Mouse (Mus musculus) limb, embryonic 10.5 days (tissue): ENCODE measurements at regions not wholly inside any gene's neighbourhood (a gene's known extent, or its start where the extent isn't known, plus 50 kb on each side); places are given as distances from the start of the nearest gene placed in this dataset.

Experiments
- DNase-seq: peaks from one replicate; pipeline ENCODE4 v3.0.0-alpha.2; 2017; ENCODE audit warnings: low spot score
- H3K27ac ChIP-seq: fragments of 300-500 bp; sonication (generic); 2 replicates; pipeline ENCODE4 v1.5.1; 2016; ENCODE audit warnings: mild to moderate bottlenecking
- H3K27me3 ChIP-seq: fragments of 300-500 bp; sonication (generic); 2 replicates; pipeline ENCODE4 v1.6.1; 2016; ENCODE audit warnings: low read depth, mild to moderate bottlenecking; ENCODE audit not compliant: poor library complexity, severe bottlenecking
- H3K36me3 ChIP-seq: fragments of 300-500 bp; sonication (generic); 2 replicates; pipeline ENCODE4 v1.6.1; 2016; ENCODE audit warnings: mild to moderate bottlenecking, moderate library complexity
- H3K4me1 ChIP-seq: fragments of 300-500 bp; sonication (generic); 2 replicates; pipeline ENCODE4 v1.6.1; 2016
- H3K4me3 ChIP-seq: fragments of 300-500 bp; sonication (generic); 2 replicates; pipeline ENCODE4 v1.5.1; 2016; ENCODE audit warnings: mild to moderate bottlenecking, moderate library complexity
- H3K9me3 ChIP-seq: fragments of 300-500 bp; sonication (generic); replicated peaks from 2 replicates; pipeline ENCODE4 v1.6.1; 2016; ENCODE audit warnings: mild to moderate bottlenecking
- WGBS: fragments of 180-500 bp; shearing (Covaris S2); methylation state at CpG from one replicate; pipeline ENCODE4 v1.1.7; 2016; 5-methylcytosine and 5-hydroxymethylcytosine counted together

DNA sequence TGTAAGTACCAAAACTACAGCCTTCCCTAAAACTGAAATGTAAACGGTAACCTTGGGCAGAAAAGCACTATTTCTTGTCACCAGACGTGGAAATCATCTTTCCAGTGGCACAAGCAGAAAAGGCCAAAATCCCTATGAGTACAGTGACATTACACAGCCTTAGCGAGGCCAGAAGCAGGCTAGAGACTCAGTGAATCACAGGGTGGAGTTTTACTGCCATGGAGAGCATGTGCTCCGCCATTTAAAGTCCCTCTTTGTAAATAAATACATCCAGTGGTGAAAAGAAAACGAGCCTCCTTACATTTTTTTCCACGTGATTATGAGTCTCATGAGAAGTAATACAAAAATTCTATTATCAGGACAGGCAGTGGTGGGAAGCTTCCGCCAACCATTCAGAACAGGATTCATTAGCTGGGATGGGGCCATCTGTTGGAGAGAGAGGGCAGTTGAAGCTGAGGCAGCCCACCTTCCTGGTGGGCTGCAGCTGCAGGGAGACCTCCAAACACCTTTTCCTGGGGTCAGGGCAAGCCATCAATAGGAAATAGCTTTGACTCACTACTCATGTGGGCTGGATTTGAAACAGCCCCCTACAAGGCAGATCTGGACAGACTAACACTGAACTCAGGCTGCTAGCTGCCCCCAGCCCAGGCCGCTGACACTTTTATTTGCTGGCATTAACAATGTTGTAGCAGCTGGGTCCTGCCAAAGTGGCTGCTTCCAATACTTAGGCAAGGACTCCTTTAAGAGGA is 146.5 kb upstream of the Hnrnpa3 start:
- DNase-seq: peak; percentile 84
- no peaks in the 10 kb centered on the region for H3K27me3 ChIP-seq
- peaks cover 75% of the 10 kb centered on the region for H3K4me1 ChIP-seq
- H3K4me3 ChIP-seq: no peak overlapping the region
- 0 out of 2 replicates have a peak, but pooled peaks cover 1% of the 10 kb centered on the region for H3K9me3 ChIP-seq
- H3K36me3 ChIP-seq: peaks cover 7% of the 10 kb centered on the region; the same call in 1 of the 2 replicates
- WGBS: 50% methylated on average over 8 of the region's 8 CpGs
- peak overlapping the region; percentile 81 for H3K27ac ChIP-seq

DNA sequence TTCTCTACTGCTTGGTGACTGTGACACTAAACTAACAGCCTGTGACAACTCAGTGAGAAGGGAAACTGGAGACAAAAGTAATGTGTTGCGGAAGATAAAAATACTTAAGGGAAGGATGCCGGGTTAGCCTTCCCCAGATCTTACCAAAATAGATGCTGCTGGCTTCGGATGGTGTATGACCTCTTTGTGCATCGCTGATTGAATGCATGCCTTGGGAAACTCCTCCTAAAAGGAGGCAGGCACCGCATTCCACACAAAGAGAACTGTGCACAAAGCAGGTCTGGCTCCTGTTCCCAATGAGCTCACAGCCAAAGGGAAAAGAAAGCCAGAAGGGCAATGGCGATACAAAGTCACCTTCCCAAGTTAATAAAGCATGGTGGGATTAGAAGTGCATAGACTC is 144.9 kb upstream of the Hnrnpa3 start:
- 56% methylated on average over 6 of the region's 6 CpGs for WGBS
- peak; percentile 51 for DNase-seq
- H3K27me3 ChIP-seq: no peaks in the 10 kb centered on the region
- H3K27ac ChIP-seq: peak overlapping the region; percentile 81
- peaks cover 78% of the 10 kb centered on the region for H3K4me1 ChIP-seq
- H3K36me3 ChIP-seq: no peaks in the 10 kb centered on the region
- H3K4me3 ChIP-seq: no peak overlapping the region
- H3K9me3 ChIP-seq: no peaks in the 10 kb centered on the region

DNA sequence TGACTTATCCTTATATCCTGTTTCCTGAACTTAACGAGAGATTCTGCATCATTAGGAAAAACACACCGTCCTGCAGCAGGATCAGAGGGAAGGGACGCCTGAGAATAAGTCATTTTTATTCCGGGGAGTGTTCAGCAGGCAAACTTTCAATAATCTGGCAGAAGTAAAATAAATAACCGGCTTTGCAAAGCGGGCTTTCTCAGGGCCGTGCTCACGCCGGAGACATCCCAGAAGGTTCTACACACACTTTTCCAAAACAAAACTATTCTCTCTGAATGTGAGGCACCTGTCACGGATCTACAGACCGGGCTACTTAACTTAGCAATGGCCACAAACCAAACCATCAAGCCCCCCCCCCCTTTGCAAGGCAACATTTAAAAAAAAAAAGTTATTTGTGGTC is 142.8 kb upstream of the Hnrnpa3 start:
- no peaks in the 10 kb centered on the region for H3K9me3 ChIP-seq
- H3K4me3 ChIP-seq: no peak overlapping the region
- H3K36me3 ChIP-seq: no peaks in the 10 kb centered on the region
- H3K27ac ChIP-seq: peak overlapping the region; percentile 80
- 36% methylated on average over 11 of the region's 11 CpGs for WGBS
- DNase-seq: peak; percentile 55
- no peaks in the 10 kb centered on the region for H3K27me3 ChIP-seq
- peaks cover 63% of the 10 kb centered on the region for H3K4me1 ChIP-seq

DNA sequence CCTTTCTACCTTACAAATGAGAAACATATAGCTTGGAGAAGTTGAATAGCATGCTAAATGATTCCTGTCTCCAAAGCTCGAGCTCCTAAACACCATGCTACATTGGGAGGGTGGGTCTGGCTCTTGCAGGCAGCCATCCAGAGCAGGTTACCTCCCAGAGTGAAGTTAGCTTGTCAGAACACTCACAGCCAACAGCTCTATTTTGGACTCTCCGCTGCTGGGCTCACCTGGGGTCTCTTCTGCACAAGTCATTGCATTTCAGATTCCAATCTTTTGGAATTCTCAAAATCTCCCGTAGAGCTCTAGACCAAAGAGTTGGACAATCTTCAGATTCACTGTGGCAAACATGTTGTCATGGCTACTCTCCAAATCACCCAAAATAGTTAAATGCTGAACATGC is 142.0 kb upstream of the Hnrnpa3 start:
- Histone ChIP-seq H3K27ac (peak overlapping the region; percentile 80), H3K4me3 (no peak overlapping the region), H3K36me3 (no peaks in the 10 kb centered on the region), H3K4me1 (peaks cover 58% of the 10 kb centered on the region), H3K9me3 (no peaks in the 10 kb centered on the region), H3K27me3 (no peaks in the 10 kb centered on the region)
- DNase-seq: no peak
- WGBS: 83% methylated on average over 3 of the region's 3 CpGs

DNA sequence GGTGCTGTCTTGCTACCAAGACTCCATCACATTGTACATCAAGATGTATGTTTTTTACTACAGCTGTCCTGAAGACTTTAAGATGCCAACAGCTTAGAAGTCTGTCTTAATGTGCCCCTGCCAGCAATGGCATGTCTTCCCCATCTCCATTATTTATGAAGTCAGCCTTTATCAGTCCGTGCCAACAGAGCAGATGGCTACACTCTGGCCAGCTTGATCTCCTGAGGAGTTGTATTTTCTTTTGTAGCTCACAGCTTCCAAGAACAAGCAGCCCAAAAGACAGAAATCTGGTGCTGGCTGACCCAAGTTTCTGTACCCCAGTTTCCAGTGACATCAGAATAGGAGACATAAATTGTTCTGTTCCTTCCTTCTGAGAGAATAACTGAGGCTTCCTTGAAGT is 140.5 kb upstream of the Hnrnpa3 start:
- Histone ChIP-seq H3K27me3 (no peaks in the 10 kb centered on the region), H3K4me1 (peaks cover 43% of the 10 kb centered on the region), H3K27ac (peak overlapping the region; percentile 80), H3K9me3 (no peaks in the 10 kb centered on the region), H3K36me3 (no peaks in the 10 kb centered on the region), H3K4me3 (no peak overlapping the region)
- DNase-seq: no peak
- WGBS: 89% methylated on average over 1 of the region's 1 CpGs

DNA sequence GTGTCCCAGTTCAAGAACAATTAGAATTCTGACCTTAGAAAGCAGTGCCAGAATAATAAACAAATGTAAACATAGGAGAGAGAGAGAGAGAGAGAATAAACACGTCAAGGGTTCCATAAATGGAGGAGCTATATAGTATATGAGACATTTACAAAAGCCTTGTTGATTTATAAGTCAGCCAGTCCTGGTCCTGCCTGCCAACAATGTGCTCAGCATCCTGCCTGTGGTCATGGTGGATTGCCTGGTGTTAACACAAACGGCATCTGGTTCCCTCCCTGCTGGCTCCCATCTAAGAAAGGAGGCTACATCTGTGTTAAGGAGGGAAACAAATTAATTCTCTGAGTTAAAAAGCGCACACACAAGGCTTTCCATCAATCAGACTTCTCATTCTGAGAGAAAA is 133.5 kb upstream of the Hnrnpa3 start:
- 49% methylated on average over 3 of the region's 3 CpGs for WGBS
- no peak overlapping the region for H3K27ac ChIP-seq
- no peak overlapping the region for H3K4me3 ChIP-seq
- peaks cover 8% of the 10 kb centered on the region for H3K4me1 ChIP-seq
- H3K9me3 ChIP-seq: no peaks in the 10 kb centered on the region
- no peak for DNase-seq
- no peaks in the 10 kb centered on the region for H3K27me3 ChIP-seq
- H3K36me3 ChIP-seq: no peaks in the 10 kb centered on the region

DNA sequence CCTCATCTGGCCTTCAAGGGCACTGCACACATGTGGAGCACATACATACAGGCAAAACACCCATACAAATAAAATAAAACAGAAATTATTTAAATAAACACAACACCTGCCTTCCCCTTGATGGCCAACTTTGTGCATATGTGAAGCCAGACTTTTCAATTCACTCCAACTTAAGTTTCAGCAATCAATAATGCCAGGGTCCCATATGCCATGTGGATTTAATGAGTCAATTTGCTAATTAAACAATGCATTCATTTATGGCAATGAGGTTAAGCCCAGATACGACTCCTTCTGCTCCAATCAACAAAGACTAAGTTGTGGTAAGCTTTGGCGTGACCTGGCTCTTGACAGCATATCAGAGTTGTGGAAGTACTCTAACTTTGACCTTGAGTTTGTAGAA is 130.4 kb upstream of the Hnrnpa3 start:
- Histone ChIP-seq H3K4me3 (no peak overlapping the region), H3K27me3 (no peaks in the 10 kb centered on the region), H3K9me3 (no peaks in the 10 kb centered on the region), H3K4me1 (peaks cover 11% of the 10 kb centered on the region), H3K36me3 (no peaks in the 10 kb centered on the region), H3K27ac (no peak overlapping the region)
- WGBS: 88% methylated on average over 2 of the region's 2 CpGs
- DNase-seq: no peak

DNA sequence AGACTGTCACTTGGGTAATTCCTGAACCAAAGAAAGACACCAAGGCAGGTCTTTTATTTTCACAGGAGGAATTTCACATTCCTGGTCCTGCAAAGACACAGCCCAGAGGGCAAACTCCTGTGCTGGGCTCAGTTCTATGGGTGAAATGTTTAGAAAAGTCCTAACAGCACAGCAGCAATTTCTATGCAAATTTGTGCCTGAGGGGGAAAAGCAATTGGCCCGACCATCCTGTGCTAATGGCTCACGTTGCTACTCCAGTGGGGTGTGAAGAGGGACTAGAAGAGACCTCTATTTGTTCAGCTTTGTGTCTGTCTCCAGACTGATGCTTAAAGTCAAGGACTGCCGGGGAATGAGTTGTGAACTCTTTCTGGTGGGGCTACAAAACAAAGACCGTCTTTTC is 120.9 kb upstream of the Hnrnpa3 start:
- Histone ChIP-seq H3K27me3 (no peaks in the 10 kb centered on the region), H3K9me3 (no peaks in the 10 kb centered on the region), H3K36me3 (no peaks in the 10 kb centered on the region), H3K4me1 (peaks cover 31% of the 10 kb centered on the region), H3K4me3 (no peak overlapping the region), H3K27ac (0 out of 2 replicates have a peak overlapping the region, but pooled peaks have one; percentile 36)
- WGBS: 30% methylated on average over 4 of the region's 4 CpGs
- no peak for DNase-seq

DNA sequence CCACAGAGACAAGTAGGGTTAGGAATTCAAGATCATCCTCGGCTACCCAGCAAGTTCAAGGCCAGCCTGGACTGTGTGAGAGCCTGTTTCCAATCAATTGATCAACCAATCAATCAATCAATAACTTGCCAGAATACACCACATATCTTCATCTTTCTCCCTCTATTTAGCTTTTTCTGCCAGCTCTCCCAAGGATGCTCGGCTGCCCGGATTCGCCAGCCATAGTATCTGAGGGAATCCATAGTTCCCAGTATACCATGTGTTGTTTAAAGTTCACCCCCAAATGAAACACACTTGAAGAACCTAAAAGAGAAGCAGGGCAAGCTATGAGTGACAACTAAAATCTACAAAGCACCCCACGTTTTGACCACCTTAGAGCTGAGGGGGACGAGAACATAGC is 119.3 kb upstream of the Hnrnpa3 start:
- no peaks in the 10 kb centered on the region for H3K36me3 ChIP-seq
- H3K4me3 ChIP-seq: no peak overlapping the region
- no peaks in the 10 kb centered on the region for H3K27me3 ChIP-seq
- WGBS: 93% methylated on average over 6 of the region's 6 CpGs
- H3K27ac ChIP-seq: no peak overlapping the region
- DNase-seq: no peak
- H3K4me1 ChIP-seq: peaks cover 23% of the 10 kb centered on the region
- no peaks in the 10 kb centered on the region for H3K9me3 ChIP-seq

DNA sequence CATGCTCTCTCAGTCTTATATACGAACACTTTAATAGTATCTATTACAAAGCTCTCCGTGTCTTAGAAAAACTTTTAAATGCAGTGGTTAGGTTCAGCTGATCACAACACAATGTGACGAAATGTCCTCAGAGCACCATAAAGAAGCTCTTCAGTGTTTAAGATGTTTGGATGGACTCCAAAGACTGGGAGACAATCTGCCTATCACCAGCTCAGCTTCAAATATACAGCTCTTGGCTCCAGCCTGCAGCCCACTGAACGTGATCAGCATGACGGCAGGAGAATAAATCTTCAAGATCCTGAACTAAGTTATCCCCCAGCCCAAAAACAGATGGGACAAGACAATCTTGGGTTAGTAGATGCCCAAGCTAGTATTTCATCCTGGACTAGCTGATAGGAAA is 116.7 kb upstream of the Hnrnpa3 start:
- DNase-seq: no peak
- Histone ChIP-seq H3K36me3 (no peaks in the 10 kb centered on the region), H3K4me1 (peaks cover 7% of the 10 kb centered on the region), H3K27ac (no peak overlapping the region), H3K27me3 (no peaks in the 10 kb centered on the region), H3K9me3 (no peaks in the 10 kb centered on the region), H3K4me3 (no peak overlapping the region)
- WGBS: 85% methylated on average over 5 of the region's 5 CpGs

DNA sequence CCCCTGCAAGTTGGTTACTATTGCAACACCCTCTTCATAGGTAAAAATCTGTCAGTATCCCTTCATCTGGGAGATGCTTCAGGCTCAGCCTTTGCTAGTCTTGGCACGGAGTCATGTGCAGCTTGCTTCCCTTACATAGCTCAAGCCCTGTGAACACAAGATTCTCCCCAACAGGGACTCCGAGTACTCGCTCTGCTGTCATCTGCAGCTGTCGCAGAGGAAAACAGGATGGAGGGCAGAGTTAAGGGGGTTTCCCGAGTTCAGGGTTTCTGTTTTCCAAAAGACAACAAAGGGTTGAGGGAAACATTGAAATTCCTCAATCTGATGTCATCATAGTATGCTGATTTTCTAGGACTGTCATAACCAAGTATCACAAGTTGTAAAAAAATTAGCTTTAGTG is 116.3 kb upstream of the Hnrnpa3 start:
- WGBS: 78% methylated on average over 5 of the region's 5 CpGs
- peaks cover 5% of the 10 kb centered on the region for H3K4me1 ChIP-seq

DNA sequence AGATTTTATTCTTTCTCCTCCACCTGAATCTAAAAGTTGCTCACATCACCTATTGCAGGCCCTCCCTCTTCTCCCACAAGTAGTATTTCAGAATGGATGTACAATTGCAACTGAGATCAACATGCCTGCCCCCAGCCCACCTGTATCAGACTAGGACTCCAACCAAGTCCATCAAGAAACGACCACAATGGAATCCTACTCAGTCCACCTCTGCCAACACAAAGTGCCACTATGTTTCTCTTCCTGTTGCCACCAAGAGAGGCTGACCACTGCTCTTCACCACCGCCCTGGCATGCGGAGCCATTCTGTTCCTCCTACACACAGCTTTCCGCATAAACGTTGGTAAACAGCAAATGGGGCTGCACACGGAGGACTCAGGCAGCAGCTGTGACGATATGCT is 113.1 kb upstream of the Hnrnpa3 start:
- WGBS: 89% methylated on average over 7 of the region's 7 CpGs
- peaks cover 8% of the 10 kb centered on the region; the same call in 1 of the 2 replicates for H3K4me1 ChIP-seq

More for the DNA sequence above, 116.3 kb upstream of the Hnrnpa3 start:
- Histone ChIP-seq H3K36me3 (no peaks in the 10 kb centered on the region), H3K27ac (no peak overlapping the region), H3K27me3 (no peaks in the 10 kb centered on the region), H3K4me3 (no peak overlapping the region), H3K9me3 (no peaks in the 10 kb centered on the region)
- no peak for DNase-seq

DNA sequence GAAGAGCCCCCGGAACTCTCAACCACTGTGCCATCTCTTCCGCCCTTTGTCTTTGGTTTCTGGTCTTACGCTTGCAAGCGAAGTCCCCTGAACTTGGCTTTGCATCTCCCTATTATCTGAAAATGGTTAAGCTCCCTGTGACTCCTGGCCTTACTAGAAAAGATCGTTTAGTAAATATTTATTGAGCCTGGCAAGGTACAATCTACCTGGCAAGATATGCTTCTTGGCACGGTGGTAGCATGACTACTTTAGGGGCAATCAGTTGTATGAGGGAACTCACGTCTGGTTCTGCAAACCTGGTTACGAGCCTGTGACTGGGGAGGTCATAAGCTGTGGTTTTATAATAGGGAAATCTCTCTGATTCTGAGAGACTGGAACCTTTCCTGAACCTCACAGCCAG is 103.4 kb upstream of the Hnrnpa3 start:
- H3K27me3 ChIP-seq: no peaks in the 10 kb centered on the region
- 91% methylated on average over 8 of the region's 8 CpGs for WGBS
- no peak for DNase-seq
- H3K27ac ChIP-seq: 0 out of 2 replicates have a peak overlapping the region, but pooled peaks have one; percentile 20
- H3K36me3 ChIP-seq: no peaks in the 10 kb centered on the region
- H3K9me3 ChIP-seq: no peaks in the 10 kb centered on the region
- peaks cover 22% of the 10 kb centered on the region for H3K4me1 ChIP-seq
- no peak overlapping the region for H3K4me3 ChIP-seq

More for the DNA sequence above, 113.1 kb upstream of the Hnrnpa3 start:
- Histone ChIP-seq H3K9me3 (no peaks in the 10 kb centered on the region), H3K27ac (no peak overlapping the region), H3K4me3 (no peak overlapping the region), H3K27me3 (no peaks in the 10 kb centered on the region), H3K36me3 (no peaks in the 10 kb centered on the region)
- DNase-seq: no peak

DNA sequence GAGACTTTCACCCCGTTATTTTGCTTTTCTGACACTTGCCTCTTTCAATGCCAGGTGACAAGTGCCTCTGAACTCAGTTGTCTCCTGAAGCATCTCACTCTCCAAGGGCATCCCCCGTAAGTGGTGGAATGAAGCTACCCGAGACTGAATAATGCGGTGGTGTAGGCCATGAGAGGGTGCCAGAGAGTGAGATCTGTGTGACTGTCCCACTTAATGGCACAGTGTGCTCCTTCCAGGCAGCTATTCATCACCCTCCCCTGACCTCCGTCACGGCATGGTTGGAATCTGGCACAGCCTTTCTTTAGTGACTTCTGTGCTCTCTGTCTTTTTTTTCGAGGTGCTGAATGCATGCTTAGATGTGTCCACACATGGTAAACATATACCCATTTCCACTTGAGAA is 102.3 kb upstream of the Hnrnpa3 start:
- Histone ChIP-seq H3K4me3 (0 out of 2 replicates have a peak overlapping the region, but pooled peaks have one; percentile 3), H3K27me3 (no peaks in the 10 kb centered on the region), H3K36me3 (no peaks in the 10 kb centered on the region), H3K9me3 (no peaks in the 10 kb centered on the region), H3K4me1 (peaks cover 22% of the 10 kb centered on the region), H3K27ac (peak overlapping the region; percentile 81)
- 50% methylated on average over 7 of the region's 7 CpGs for WGBS
- no peak for DNase-seq
